Mouse (Mus musculus) embryo, embryonic 10 days (tissue): ENCODE results near the gene Arhgef40.

Source experiments
- DNase-seq: peaks from one replicate; pipeline ENCODE4 v3.0.0-alpha.2; 2015; ENCODE audit warnings: low spot score

The Arhgef40 gene

DNA sequence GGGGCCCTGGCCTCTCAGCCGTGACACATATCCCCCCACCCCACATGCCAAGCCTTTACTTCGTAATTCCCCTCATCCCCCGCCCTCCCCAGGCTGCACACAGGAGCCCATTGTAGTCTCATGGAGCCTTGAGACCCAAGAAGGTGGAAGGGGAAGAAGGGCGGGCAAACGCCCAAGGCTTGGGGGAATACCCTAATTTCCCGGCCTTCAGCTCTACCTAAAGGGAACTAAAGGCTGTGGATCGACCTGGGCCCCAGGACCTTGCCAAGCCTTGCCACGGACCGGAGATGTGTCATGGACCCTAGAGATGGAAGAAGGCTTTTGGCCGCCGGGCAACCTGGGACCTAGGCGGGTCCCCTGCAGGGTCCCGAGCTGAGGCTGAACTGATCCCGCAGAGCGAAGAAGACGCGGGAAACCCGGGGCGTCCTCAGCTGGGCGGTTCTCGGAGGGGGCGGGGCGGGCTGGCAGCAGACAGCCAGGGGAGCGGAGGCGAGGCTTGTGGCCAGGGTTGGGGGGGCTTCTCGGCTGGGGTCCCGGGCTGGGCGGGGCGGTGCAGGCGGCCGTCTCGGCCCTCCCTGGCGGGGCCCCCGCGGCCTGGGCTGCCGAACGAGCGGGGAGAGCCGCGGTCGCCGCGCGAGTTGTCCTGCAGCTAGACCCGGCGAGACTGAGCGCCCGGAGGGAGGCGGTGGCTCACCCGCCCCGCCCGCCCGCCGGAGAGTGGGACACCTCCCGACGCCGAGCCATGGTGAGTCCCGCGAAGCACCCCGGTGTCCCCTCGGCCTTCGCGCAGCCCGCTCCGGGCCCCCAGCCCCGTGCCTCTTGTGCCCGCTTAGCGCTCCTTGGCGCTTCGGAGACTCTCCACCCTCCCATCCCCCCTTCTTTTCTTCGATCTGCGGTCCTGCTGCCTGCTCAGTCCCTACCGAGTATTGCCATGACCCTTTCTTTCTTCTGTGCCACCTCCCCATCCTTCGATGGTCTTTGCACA lies at the start of gene Arhgef40:
TSS of gene Arhgef40 (plus strand) at position 473 of the 985 bp plus-strand sequence.
- DNase-seq: peak; percentile 71

DNA sequence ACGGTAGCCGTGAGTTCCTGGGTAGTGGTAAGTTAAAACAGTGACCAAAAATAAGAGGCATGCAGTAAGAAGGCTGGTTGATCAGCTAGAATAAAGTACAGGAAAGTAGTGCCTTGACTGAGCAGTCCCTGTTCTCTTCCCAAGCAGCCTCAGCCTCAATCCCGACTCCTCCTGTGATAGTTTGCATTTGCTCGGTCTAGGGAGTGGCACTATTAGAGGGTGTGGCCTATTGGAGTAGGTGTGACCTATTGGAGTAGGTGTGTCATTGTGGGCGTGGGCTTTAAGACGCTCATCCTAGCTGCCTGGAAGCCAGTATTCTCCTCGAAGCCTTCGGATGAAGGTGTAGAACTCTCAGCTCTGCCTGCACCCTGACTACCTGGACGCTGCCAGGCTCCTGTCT lies 45.5 kb upstream of the Arhgef40 start:
- no peak for DNase-seq

DNA sequence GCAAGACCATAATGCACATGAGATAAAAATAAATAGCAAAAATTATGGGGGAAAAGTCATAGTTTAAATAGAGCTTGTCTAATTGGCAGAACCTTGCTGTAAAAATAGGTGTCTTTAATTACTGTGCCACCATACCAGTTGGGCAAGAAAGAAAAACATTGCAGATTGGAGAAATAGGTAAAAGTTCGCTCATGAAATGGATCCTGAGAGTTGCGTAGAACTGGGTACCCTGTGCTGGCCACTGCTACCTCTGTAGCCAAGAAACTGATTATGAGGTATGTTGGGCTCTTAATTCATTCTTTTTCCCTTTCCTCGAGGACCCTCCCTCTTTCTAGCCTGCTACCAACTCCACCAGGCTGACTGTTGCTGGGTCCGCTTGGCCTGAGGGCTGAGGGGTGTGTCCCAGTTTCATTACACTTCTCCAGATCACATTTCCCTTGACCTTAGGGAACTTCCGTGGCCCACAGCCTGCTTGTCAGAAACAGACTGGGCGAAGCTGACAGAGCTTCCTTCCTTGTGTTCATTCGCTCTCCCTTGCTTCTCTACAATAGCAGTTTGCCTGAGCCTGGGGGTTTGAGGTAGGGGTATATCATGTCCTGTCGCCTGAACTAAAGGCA lies 43.5 kb upstream of the Arhgef40 start:
- DNase-seq: peak; percentile 73

DNA sequence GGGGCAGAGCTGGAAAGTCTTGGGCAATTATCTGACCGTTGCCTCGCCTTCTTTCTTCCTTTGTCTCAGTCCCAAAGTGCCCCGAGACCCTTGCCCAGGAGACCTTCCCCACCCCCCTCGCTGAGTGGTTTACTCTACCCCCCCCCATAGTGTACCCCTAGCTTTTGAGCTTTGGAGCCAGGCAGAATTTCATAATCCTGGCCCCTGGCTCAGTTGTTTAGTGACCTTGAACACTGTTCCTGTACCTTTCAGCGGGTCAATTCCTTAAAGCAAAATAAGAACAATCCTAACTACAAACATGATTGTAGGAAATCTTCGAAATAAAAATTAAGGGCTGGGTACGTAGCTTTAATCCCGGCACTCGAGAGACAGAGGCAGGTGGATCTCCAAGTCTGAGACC lies 42.9 kb upstream of the Arhgef40 start:
- no peak for DNase-seq

DNA sequence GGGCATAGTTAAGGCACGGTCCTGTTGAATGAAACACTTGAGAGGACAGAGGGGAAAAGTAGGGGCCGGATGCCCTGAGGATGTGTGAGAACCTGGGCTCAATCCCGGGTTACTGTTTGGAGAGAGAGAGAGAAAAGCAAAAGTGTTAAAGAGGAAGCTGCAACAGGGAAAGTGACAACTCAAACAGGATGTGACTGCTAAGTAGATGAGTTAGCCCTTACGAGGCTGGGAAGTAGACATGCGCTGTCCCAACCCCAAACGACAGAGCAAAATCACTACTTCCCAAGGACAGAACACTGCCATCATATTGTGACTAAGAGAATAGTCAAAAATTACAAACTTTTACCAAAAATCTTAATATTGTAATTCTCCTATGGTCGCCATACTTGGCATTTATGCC lies 42.3 kb upstream of the Arhgef40 start:
- no peak for DNase-seq

DNA sequence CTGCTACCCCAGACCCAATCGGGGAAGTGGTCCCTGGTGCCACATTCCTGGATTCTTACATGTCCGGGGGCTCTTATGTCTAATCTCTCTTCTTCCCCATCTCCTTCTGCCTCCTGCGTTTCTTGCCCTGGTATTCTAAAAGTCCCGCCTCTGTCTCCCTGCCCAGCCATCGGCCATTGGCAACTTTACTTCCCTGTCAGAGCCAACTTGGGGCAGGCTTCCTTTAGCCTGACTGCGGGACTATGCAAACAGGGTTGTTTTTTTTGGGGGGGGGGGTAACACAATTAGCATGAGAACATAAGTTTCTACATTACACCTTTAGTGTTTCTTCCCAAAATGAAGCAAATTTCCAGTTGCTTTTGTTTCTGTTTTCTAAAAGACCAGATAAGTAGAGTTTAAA lies 41.2 kb upstream of the Arhgef40 start:
- DNase-seq: no peak

DNA sequence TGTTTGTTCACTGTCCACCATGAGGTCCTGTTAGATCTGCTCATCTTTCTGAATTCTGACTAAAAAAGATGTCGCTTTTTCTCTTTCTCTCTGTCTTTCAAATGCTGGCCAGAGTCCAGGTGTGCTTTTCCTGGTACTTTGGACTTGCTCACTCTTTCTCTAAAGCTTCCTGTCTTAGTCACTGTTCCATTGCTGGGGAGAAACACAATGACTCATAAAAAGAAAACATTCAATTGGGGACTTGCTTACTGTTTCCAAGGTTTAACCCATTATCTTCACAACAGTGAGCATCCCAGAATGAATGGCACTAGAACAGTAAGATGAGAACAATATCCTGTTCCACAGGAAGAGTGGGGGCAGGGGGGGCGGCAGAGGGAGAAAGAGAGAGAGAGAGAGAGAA lies 24.2 kb upstream of the Arhgef40 start:
- DNase-seq: no peak

DNA sequence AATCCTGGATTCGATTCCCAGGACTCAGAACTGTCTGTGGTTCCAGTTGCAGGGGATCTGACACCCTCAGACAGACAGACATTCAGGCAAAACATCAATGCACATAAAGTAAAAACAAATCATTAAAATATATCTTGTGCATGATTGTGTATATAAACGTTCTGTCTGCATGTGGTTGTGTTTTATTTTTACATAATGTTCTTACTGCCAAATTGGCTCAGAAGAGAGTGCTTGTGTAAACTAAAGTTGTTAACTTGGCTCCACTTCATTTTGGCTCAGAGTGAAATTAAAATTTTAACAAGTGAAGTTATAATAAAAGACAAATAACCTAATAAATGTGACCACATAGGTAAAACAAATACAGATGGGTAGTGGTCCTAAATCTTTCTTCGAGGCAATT lies 17.1 kb upstream of the Arhgef40 start:
- DNase-seq: no peak

DNA sequence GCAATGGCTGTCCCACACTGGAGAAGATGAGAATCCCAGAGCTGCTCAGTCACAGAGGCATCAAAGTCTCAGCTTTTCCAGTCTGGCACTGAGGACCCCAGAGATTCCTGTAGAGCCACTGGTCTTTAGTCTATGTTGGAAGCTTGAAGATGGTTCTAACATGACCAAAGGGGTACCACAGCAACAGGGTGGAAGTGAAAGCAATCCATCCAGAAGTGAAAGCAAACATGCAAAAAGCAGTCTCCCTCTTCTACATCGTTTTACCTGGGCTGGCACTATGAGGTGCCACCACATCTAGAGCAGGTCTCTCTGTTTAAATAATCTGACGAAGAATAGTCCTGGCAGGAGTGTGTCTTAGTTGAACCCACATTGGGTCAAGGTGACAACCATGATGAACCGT lies 5.3 kb upstream of the Arhgef40 start:
- no peak for DNase-seq

DNA sequence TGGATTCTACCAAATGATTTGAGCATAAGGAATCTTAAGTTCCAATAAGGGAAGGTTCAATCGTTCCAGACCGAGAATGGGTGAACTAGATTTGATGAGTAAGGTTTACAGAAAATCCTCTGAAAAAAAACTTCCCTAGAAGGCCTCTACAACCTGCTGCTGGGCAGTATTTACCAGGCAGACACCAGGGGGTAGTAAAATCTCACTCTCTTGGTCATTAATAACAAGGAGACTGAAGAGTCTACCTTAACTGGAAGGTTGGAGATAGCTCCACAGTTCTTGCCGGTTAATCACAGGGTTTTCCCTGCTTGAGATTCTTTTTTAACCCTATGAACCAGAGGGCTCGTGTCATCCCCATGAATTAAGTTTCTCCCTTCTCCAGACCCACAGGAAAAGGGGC lies 1.3 kb upstream of the Arhgef40 start:
- no peak for DNase-seq

DNA sequence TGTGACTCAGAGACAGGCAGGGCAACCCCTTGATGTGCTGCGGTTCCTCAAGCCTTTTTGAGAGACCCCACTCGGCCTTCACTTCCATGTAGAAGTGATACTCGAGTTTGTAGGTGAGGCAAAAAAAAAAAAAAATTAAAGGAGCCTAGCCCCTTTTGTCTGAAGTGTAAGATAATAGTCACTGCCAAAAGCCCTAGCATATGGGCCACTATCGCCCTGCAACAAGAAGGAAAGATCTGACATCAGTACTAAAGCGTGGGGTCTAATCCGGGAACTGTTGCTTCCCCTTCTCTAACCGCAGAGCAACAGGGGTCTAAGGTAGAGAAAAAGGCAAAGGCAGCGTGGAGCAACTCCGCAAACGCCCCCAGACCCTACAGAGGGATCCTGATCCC lies 668 bp upstream of the Arhgef40 start:
- no peak for DNase-seq

DNA sequence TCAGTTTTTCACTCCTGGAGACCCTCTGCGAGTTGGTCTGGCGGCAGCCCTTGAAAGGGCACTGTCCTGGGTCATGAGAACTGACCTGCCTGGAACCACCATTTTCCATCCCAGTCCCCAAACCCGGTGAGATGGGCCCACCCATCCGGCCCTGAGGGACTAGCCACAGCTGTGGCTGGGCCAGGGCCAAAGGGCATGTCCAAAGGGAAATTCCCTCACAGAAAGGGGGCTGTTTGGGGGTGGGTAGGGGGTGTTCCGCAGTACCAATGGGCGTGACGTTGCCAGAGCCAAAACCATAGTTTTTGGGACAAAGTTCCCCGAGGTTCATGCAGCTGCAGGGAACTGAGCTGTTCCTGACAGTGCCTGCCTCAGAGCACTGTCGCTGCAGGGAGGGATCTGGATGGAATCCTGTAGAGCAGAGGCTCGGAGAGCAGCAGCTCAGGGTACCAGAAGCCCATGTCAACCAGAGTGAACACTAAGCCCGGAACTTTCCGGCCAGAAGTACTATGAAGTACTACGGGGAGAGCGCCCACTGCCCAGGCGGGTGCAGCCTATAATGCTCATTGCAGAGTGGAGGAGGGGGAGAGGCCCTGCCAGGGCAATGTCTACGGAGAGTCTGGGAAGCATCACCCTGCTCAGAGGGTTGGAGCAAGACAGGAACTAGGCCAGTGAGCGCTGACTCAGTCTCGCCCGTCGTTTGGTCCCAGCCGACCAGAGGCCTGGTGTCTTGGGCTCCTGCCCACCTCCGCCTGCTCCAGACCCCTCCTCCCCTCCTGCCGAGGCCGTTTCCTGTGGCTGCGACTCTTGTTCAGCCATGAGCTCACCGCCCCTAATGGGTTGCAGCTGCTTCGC lies 1.0 kb downstream of the Arhgef40 start:
- DNase-seq: peak; percentile 89

DNA sequence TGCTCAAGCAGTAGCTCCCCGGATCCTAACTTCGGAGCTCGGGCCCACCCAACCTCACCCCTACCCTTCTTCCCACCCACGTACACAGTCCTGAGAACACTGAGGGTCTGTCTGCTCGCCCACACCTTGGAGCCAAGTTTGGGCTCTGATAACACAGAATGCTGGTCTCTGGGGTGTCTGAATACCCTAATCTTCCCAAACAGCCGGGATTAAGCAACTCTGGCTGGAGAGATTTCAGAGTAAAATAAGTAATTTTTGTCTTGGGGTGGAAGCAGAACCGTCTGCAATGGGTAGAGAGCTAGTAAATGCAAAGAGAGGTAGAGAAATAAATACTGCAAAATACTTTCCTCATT lies 1.6 kb downstream of the Arhgef40 start:
- no peak for DNase-seq

DNA sequence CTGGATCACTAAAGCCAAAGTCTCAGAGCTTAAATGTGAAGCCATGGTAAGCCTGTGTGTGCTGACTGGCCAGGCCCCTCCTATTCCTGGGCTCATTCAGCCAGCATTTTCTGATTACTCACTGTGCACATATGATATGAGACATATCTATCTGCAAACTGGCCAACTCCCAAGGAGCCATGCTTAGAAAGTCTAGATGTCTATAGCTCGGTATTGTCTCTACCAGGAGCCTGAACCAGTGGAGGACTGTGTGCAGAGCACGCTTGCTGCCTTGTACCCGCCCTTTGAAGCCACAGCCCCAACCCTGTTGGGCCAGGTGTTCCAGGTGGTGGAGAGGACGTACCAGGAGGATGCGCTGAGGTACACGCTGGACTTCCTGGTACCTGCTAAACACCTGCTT lies 2.7 kb downstream of the Arhgef40 start:
- no peak for DNase-seq

DNA sequence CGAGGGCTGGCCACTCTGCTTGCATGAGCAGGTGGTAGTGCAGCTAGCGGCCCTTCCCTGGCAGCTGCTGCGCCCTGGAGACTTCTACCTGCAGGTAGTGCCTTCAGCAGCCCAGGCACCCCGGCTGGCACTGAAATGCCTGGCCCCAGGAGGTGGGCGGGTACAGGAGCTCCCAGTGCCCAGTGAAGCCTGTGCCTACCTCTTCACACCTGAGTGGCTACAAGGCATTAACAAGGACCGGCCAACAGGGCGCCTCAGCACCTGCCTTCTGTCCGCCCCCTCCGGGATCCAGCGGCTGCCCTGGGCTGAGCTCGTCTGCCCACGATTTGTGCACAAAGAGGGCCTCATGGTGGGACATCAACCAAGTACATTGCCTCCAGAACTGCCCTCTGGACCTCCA lies 4.2 kb downstream of the Arhgef40 start:
- no peak for DNase-seq

DNA sequence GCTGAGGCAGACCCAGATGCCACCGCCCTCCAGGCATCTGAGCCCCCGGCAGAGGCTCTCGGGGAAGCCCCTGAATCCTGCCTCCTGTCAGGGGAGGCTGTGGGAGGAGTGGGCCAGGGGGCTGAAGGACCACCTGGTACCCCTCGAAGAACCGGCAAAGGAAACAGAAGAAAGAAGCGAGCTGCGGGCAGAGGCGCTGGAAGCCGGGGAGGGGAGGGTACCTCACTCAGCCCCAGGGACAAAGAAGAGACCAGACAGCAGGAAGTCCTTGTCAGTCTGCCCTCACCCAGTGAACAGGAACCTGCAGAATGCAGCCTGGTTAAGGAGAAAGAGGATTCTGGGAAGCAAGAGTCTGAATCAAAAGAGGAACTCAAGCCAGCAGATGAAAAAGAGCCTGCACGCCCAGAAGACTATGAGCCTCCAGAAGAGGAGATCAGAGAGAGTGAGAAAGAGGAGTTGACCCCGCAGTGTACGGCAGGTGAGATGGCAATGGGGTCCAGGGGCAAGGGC lies 5.0 kb downstream of the Arhgef40 start:
- DNase-seq: no peak

DNA sequence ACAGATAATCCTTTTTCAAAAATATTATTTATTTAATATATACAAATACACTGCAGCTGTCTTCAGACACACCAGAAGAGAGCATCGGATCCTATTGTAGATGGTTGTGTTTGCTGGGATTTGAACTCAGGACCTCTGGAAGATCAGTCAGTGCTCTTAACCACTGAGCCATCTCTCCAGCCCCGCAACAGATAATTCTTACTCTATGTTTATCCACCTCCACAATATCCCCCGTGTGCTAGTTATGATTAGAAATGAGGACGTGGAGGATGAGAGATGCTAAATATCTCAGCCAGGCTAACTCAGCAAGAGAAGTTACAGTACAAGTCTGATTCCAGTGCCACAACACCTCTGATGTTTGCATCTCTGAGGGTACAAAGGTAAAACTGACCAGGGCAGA lies 9.9 kb downstream of the Arhgef40 start:
- DNase-seq: no peak

DNA sequence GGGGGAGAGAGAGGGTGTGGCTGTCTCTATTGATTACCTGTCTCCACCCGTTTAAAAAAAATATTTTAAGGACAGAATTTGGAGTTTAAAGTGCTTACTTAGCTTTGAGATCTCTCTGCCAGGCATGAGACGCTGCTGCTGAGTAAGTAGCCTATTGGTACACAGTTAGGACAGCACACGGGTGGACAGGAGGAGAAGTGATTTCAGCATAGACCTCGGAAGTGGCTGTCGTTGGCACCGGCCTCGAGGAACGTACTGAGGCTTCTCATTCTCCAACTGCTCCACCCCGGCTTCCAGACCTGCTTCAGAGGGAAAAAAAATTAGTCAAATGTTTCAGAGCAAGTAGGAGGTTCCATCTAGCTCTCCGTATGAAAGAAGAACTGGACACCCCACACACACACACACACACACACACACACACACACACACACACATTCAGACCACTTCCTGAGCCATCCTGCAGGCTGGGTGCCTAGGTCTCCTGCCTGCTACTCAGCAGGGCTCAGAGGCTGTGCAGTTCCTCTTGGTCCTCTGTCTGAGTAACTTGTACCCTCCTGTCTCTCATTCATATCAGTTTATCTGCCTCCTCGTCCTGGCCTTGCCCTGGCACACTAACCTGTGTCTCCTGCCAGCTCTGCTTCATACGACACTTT lies 10.8 kb downstream of the Arhgef40 start:
- DNase-seq: no peak

DNA sequence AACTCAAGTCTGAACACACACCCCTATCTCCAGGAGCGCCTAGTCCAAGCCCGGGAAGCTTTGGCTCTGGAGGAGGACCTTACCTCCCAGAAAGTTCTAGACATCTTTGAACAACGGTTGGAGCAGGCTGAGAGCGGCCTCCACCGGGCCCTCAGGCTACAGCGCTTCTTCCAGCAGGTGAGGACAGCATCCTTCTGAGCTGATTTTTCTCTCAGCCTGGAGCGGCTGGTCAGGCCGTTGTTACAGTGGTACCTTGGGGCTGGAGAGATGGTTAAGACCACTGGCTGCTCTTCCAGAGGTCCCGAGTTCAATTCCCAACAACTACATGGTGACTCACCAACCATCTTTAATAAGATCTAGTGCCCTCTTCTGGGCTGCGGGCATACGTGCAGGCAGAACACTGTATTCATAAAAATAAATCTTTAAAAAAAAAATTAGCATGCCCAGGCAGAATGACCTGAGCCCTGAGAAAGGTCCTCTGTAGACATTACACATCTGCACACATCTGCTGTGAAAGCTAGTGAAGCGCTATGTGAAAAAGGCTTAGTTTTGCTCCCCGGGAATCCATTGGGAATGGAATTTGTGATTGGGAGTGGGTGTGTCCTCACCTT lies 11.8 kb downstream of the Arhgef40 start:
- no peak for DNase-seq

DNA sequence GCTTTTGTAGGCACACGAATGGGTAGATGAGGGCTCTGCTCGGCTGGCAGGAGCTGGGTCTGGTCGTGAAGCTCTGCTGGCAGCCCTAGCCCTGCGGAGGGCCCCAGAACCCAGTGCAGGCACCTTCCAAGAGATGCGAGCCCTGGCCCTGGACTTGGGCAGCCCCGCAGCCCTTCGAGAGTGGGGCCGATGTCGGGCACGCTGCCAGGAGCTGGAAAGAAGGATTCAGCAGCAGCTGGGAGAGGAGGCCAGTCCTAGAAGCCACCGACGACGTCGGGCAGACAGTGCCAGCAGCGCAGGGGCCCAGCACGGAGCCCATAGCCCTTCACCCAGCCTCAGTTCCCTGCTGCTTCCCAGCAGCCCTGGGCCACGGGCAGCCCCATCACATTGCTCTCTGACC lies 12.3 kb downstream of the Arhgef40 start:
- DNase-seq: no peak

DNA sequence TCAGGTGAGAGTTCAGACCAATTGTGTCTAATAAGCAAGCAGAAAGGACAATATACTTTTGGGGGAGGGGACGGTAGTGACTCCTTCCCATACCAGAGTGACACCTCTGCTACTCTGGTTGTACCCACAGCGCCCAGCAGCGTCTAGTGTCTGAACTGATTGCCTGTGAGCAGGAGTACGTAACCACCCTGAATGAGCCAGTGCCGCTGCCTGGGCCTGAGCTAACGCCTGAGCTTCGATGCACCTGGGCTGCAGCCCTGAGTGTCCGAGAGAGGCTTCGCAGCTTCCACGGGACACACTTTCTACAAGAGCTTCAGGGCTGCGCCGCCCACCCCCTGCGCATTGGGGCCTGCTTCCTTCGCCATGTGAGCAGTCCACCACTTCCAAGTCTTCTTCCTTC lies 13.0 kb downstream of the Arhgef40 start:
- no peak for DNase-seq
